Mouse (Mus musculus): ENCODE measurements around the gene Gtf3c1. TPM values are rescaled to one million over a fixed set of nuclear protein-coding genes. Genes with fewer than 3 reads are reported as not detected.

Gtf3c1 gene
- 74.1 and 74.4 TPM in 2 replicates for total RNA-seq (2014; fragmentation: Nextera tagmentation)
- 36.8 and 42.1 TPM in 2 replicates for total RNA-seq (2017)
- 151 and 156 TPM in 2 replicates for polyA plus RNA-seq (2012)

DNA sequence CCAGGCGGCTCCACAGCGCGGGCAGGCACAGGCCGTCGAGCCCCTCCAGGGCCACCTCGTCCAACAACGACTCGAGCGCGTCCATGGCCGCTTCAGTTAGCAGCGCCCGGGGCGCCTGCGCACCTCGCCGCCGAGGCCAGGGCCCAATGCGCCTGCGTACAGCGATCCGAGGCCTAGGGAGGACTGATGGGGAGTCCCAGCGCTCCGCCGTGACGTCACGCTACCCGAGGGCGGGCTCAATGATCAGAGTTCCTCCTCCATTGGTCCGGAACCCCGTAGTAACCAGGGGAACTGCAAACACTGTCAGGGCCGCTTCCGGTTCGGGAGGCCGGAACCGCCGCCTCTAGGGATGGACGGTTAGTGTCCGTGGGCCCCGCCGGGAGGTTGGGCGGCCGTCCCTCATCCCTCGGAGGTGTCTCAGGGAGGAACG is at the start of gene Gtf3c1, which contains the start of gene D430042O09Rik:
Gtf3c1 (minus strand) TSS at position 188 of the 430 bp plus-strand sequence.
D430042O09Rik (plus strand) TSS at position 296 of the 430 bp plus-strand sequence.
- H3K36me3 ChIP-seq (replicated peaks) = peaks cover 54% of the 10 kb centered on the region
- no peaks in the 10 kb centered on the region for H3K9me3 ChIP-seq (replicated peaks)
- TF ChIP-seq GATA2 (IDR thresholded peaks at IDR 0.05; ENCODE audit: borderline replicate concordance, low read depth, low read length) = no peak
- TF ChIP-seq GATA1 (IDR thresholded peaks at IDR 0.05; ENCODE audit: borderline replicate concordance, low read length) = no peak
- no peak for TF ChIP-seq TAL1 (conservative IDR thresholded peaks at IDR 0.05; ENCODE audit: low read depth, low read length)
- peaks cover 40% of the 10 kb centered on the region for H3K4me1 ChIP-seq (ENCODE audit: insufficient read depth, low read depth, low read length)
- ATAC-seq (ENCODE audit: extremely low read depth, insufficient number of reproducible peaks, low FRiP score, poor library complexity, severe bottlenecking) (peak; percentile 98), DNase-seq (ENCODE audit: low spot score) (peak; percentile 98)
- no peaks in the 10 kb centered on the region for H3K27me3 ChIP-seq (ENCODE audit: insufficient read depth, low read length)
- H3K4me3 ChIP-seq (ENCODE audit: low read depth, low read length) = peak within 1 kb of the TSS; percentile 95

DNA sequence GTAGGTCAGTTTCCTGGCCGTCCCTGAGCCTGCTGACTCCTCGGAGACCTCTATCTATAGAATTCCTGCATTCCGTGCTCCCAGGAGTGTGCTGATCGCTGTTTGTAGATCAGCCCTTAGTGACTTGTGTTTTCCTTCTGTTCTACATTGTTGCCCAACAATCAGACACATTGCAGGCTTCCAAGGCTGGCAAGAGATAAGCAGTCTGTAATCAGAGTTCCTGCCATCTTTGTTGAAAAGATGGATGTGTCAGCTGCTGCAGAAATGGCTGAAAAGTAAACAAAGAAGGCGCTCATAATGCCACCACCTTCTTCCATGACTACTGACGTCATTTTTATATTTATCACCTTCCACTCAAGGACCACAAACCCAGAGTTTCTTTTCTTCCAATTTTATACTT is 49.2 kb upstream of the Gtf3c1 start:
- ATAC-seq (ENCODE audit: extremely low read depth, insufficient number of reproducible peaks, low FRiP score, poor library complexity, severe bottlenecking) (no peak), DNase-seq (ENCODE audit: low spot score) (no peak)
- Histone ChIP-seq H3K4me3 (ENCODE audit: low read depth, low read length) (no peak overlapping the region), H3K9me3 (replicated peaks) (no peaks in the 10 kb centered on the region), H3K4me1 (ENCODE audit: insufficient read depth, low read depth, low read length) (no peaks in the 10 kb centered on the region), H3K36me3 (replicated peaks) (peaks cover 58% of the 10 kb centered on the region), H3K27me3 (ENCODE audit: insufficient read depth, low read length) (no peaks in the 10 kb centered on the region)
- TF ChIP-seq POLR2AphosphoS5 (IDR thresholded peaks at IDR 0.05; ENCODE audit: insufficient replicate concordance, low read depth, low read length) (no peak), CTCF (IDR thresholded peaks at IDR 0.05; ENCODE audit: low read depth, low read length) (no peak), GATA1 (IDR thresholded peaks at IDR 0.05; ENCODE audit: borderline replicate concordance, low read length) (no peak), TAL1 (conservative IDR thresholded peaks at IDR 0.05; ENCODE audit: low read depth, low read length) (no peak), GATA2 (IDR thresholded peaks at IDR 0.05; ENCODE audit: borderline replicate concordance, low read depth, low read length) (no peak)

DNA sequence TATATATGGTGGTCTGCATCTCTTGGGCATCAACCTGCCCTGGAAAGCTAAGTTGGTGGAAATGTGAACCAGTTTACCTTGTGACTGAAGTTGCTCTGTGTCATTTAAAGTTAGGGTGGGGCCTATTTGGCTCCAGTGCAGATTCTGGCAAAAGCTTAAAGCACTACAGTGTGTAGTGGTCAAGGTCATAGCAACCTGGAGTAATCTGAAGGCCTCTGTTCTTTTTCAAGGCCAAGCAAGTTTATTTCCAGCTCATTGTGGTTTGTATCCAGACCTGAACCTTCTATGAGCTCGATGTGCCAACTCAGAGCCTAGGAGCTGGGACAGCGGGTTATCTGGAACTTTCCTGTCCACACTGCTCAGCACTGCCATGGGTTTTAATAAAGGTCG is 45.7 kb upstream of the Gtf3c1 start:
- no peak for ATAC-seq (ENCODE audit: extremely low read depth, insufficient number of reproducible peaks, low FRiP score, poor library complexity, severe bottlenecking)
- TF ChIP-seq CTCF (IDR thresholded peaks at IDR 0.05; ENCODE audit: low read depth, low read length) (no peak), POLR2AphosphoS5 (IDR thresholded peaks at IDR 0.05; ENCODE audit: insufficient replicate concordance, low read depth, low read length) (no peak), TAL1 (conservative IDR thresholded peaks at IDR 0.05; ENCODE audit: low read depth, low read length) (no peak), GATA2 (IDR thresholded peaks at IDR 0.05; ENCODE audit: borderline replicate concordance, low read depth, low read length) (no peak)

DNA sequence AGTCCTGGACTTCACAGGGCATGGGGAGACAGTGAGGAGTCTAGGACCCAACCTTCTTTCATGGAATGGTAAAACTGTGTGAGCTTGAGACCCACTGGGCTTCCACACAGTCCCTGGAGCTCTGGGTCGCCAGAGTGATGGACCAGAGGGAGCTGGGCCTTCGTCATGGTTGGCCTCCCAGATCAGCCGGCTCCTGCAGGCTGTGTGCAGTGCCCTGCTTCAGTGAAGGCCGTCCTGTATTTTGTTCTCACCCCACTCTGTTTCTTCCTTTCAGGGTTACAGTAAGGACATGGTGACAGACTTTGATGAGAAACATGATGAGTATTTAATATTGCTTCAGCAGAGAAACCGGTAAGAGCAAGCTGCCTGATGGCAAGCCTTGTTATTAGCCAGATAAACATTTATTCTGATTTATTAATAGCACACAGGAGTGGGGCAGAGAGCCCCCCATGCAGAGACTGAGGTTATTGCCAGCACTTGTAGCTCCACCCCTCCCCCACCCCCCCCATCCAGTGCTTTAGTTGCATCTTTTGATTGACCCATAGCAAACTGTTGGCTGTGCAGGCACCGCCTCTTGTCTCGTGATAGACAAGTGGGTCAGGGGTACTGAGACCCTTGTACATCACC is 45.2 kb upstream of the Gtf3c1 start:
- DNase-seq (ENCODE audit: low spot score) (no peak), ATAC-seq (ENCODE audit: extremely low read depth, insufficient number of reproducible peaks, low FRiP score, poor library complexity, severe bottlenecking) (no peak)
- Histone ChIP-seq H3K4me1 (ENCODE audit: insufficient read depth, low read depth, low read length) (no peaks in the 10 kb centered on the region), H3K4me3 (ENCODE audit: low read depth, low read length) (no peak overlapping the region), H3K36me3 (replicated peaks) (peaks cover 45% of the 10 kb centered on the region), H3K9me3 (replicated peaks) (no peaks in the 10 kb centered on the region), H3K27me3 (ENCODE audit: insufficient read depth, low read length) (no peaks in the 10 kb centered on the region)
- no peak for TF ChIP-seq CTCF (IDR thresholded peaks at IDR 0.05; ENCODE audit: low read depth, low read length)
- no peak for TF ChIP-seq GATA1 (IDR thresholded peaks at IDR 0.05; ENCODE audit: borderline replicate concordance, low read length)

More for the DNA sequence above, 45.7 kb upstream of the Gtf3c1 start:
- H3K4me3 ChIP-seq (ENCODE audit: low read depth, low read length) = no peak overlapping the region
- no peaks in the 10 kb centered on the region for H3K4me1 ChIP-seq (ENCODE audit: insufficient read depth, low read depth, low read length)
- H3K27me3 ChIP-seq (ENCODE audit: insufficient read depth, low read length) = no peaks in the 10 kb centered on the region
- DNase-seq (ENCODE audit: low spot score) = no peak
- no peaks in the 10 kb centered on the region for H3K9me3 ChIP-seq (replicated peaks)
- peaks cover 49% of the 10 kb centered on the region for H3K36me3 ChIP-seq (replicated peaks)

DNA sequence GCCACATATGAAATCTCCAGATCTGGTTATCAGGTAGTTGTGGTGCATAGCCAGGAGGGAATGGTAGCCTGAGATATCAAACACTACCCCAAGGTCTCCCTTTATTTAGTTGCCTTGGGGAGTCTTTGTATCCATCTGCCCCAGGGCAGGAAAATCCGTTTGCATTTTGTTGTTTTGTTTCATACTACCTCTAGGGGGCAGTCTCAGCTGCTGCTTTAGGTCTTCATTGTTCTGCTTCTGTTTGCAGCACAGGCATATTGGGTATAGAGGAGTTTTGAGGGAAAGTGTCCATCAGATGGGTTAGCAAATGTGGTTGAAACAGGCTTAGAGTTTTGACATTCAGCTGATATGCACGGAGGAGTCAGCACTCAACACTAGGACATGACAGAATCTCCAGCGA is 40.6 kb upstream of the Gtf3c1 start:
- TF ChIP-seq CTCF (IDR thresholded peaks at IDR 0.05; ENCODE audit: low read depth, low read length) (peak; percentile 70), GATA1 (IDR thresholded peaks at IDR 0.05; ENCODE audit: borderline replicate concordance, low read length) (no peak)
- Histone ChIP-seq H3K9me3 (replicated peaks) (no peaks in the 10 kb centered on the region), H3K36me3 (replicated peaks) (peaks cover 31% of the 10 kb centered on the region), H3K4me3 (ENCODE audit: low read depth, low read length) (no peak overlapping the region), H3K27me3 (ENCODE audit: insufficient read depth, low read length) (no peaks in the 10 kb centered on the region), H3K4me1 (ENCODE audit: insufficient read depth, low read depth, low read length) (peaks cover 3% of the 10 kb centered on the region; the same call in 1 of the 2 replicates)
- ATAC-seq (ENCODE audit: extremely low read depth, insufficient number of reproducible peaks, low FRiP score, poor library complexity, severe bottlenecking) = no peak
- DNase-seq (ENCODE audit: low spot score) = peak; percentile 17

DNA sequence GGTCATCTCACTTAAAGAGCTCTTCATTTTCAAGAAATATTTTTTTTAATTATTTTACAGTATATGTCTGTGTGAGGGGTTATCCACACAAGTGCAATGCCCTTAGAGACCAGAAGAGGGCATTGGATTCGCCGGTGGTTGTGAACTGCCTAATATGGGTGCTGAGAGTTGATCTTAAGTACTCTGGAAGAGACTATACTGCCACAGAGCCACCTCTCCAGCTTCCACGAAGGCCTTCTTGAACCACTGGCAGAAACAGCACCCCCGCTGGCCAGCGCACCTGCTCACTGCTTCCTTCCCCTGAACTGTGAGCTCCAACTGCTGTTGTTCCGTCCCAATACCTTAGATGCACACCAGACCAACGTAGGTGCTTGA is 39.7 kb upstream of the Gtf3c1 start:
- no peak for DNase-seq (ENCODE audit: low spot score)
- Histone ChIP-seq H3K27me3 (ENCODE audit: insufficient read depth, low read length) (no peaks in the 10 kb centered on the region), H3K4me3 (ENCODE audit: low read depth, low read length) (no peak overlapping the region), H3K36me3 (replicated peaks) (peaks cover 27% of the 10 kb centered on the region), H3K4me1 (ENCODE audit: insufficient read depth, low read depth, low read length) (peaks cover 3% of the 10 kb centered on the region; the same call in 1 of the 2 replicates), H3K9me3 (replicated peaks) (no peaks in the 10 kb centered on the region)
- TF ChIP-seq CTCF (IDR thresholded peaks at IDR 0.05; ENCODE audit: low read depth, low read length) (peak; percentile 33; the same call in 1 of the 2 replicates), GATA2 (IDR thresholded peaks at IDR 0.05; ENCODE audit: borderline replicate concordance, low read depth, low read length) (no peak)
- ATAC-seq (ENCODE audit: extremely low read depth, insufficient number of reproducible peaks, low FRiP score, poor library complexity, severe bottlenecking) = no peak

All from G1E (cell line).